Mouse (Mus musculus): ENCODE data around the gene Suclg2.

DNA sequence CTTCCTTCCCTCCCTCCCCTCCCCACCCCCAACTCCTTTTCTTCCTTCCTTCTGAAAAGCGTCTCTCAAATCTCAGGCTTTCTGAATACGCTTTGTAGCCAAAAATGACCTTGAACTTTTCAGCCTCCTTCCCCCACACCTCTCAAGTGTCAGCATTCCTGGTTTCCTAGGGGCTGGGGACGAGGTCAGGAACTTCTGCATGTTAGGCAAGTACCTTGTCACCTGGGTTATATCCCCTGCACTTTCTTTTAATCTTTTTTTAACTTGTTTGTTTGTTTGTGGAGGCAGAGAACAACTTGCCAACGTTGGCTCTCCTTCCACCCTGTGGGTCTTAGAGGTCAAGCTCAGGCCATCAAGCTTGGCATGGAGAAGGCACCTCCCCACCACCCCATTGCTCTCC is 9.1 kb downstream of the Suclg2 start:
- TF ChIP-seq CTCF (IDR thresholded peaks at IDR 0.05; ENCODE audit: low read depth) (no peak), EP300 (optimal IDR thresholded peaks at IDR 0.05) (no peak)
